Mouse (Mus musculus) ES-E14 (cell line): Measurements from ENCODE around the gene Cpb2. TPM values are rescaled to one million over a fixed set of nuclear protein-coding genes. Genes with fewer than 3 reads are reported as not detected.

Source experiments
- DNase-seq: peaks from one replicate; pipeline ENCODE4 v3.0.0-alpha.2; 2013; ENCODE audit warnings: low read depth, low spot score
- H3K27ac ChIP-seq: 2 replicates; pipeline ENCODE4 v1.5.1; 2012; ENCODE audit warnings: low read depth, mild to moderate bottlenecking, low read length, moderate library complexity, mixed read lengths; ENCODE audit not compliant: poor library complexity, insufficient read depth, severe bottlenecking
- H3K36me3 ChIP-seq: 2 replicates; pipeline ENCODE4 v1.6.1; 2012; ENCODE audit warnings: mild to moderate bottlenecking, low read length, moderate library complexity, mixed read lengths; ENCODE audit not compliant: control insufficient read depth, poor library complexity, insufficient read depth, severe bottlenecking
- H3K4me1 ChIP-seq, 2 experiments: fragments of 150-350 bp in 1 of 2; sonication (generic) in 1 of 2; 2 replicates each; pipeline ENCODE4 v1.6.1; 2012; ENCODE audit warnings: low read length in 2 of 2, mild to moderate bottlenecking in 1 of 2, mixed read lengths in 1 of 2; ENCODE audit not compliant: control insufficient read depth in 2 of 2, insufficient read depth in 2 of 2, poor library complexity in 1 of 2
- H3K4me3 ChIP-seq, 2 experiments: fragments of 150-350 bp in 1 of 2; sonication (generic) in 1 of 2; 2 replicates each; pipeline ENCODE4 v1.5.1; 2012; ENCODE audit warnings: low read length in 2 of 2, low read depth in 1 of 2, mild to moderate bottlenecking in 1 of 2, mixed read lengths in 1 of 2; ENCODE audit not compliant: insufficient read depth in 1 of 2, poor library complexity in 1 of 2, severe bottlenecking in 1 of 2
- H3K9ac ChIP-seq: 2 replicates; pipeline ENCODE4 v1.6.1; 2012; ENCODE audit warnings: low read depth, mild to moderate bottlenecking, low read length, mixed read lengths; ENCODE audit not compliant: poor library complexity, insufficient read depth, severe bottlenecking
- H3K9me3 ChIP-seq: fragments of 150-350 bp; sonication (generic); 2 replicates; pipeline ENCODE4 v1.6.1; 2012; ENCODE audit warnings: low read depth, mild to moderate bottlenecking, low read length; ENCODE audit not compliant: control insufficient read depth, insufficient read depth
- CHD2 ChIP-seq: IDR thresholded peaks from 2 replicates; pipeline ENCODE4 v1.6.1; 2014; ENCODE audit warnings: mild to moderate bottlenecking, low read depth, low read length, inconsistent platforms
- HCFC1 ChIP-seq: IDR thresholded peaks from 2 replicates; pipeline ENCODE4 v1.6.1; 2012; ENCODE audit warnings: low read length, inconsistent platforms, borderline replicate concordance; ENCODE audit not compliant: insufficient read depth
- MAFK ChIP-seq: IDR thresholded peaks from 2 replicates; pipeline ENCODE4 v1.6.1; 2014; ENCODE audit warnings: mild to moderate bottlenecking, low read depth, low read length, inconsistent platforms; ENCODE audit not compliant: insufficient read depth
- ZC3H11A ChIP-seq: IDR thresholded peaks from 2 replicates; pipeline ENCODE4 v1.6.1; 2012; ENCODE audit warnings: low read depth, mild to moderate bottlenecking, inconsistent platforms, low read length, borderline replicate concordance
- ZNF384 ChIP-seq: IDR thresholded peaks from 2 replicates; pipeline ENCODE4 v1.6.1; 2012; ENCODE audit warnings: low read depth, low read length, inconsistent platforms
- in situ Hi-C, 2 experiments: fragments of 600-800 bp; cut with MboI; formaldehyde crosslinking; loops; one replicate each; pipeline ENCODE4 v1.15.1; 2025; ENCODE audit warnings: low sequenced_read_pairs in 2 of 2, inconsistent platforms in 1 of 2; ENCODE audit not compliant: unreplicated experiment in 2 of 2
- total RNA-seq: library from RNA; depleted of rRNA; stranded (reverse); fragments of 300-350 nt; gene quantifications from 2 replicates; pipeline ENCODE4 v1.2.3, GENCODE M21; 2012

Gene Cpb2
- total RNA-seq, 1 experiment = 0.80 TPM

DNA sequence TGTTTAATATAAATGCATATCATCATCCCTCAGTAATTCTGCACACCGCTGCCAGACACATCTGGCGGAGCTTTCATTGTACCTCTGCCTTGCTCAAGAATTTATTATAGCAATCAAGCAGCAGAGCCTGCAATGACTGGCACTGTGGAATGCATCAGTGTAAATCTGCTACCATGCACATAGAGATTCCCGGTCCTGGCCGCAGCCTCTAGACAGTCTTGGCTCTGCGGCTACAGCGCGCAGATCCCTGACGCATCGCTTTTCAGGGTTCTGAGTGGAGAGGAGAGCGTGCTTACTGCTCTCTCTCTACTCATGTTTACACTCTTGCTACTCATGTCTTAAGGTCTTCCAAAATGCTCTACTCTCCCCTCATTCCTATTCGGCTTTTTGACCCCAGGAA lies 28.3 kb upstream of the Cpb2 start:
- H3K9ac ChIP-seq = no peak overlapping the region
- no peaks in the 10 kb centered on the region for H3K36me3 ChIP-seq
- H3K27ac ChIP-seq = no peak overlapping the region
- no peak for TF ChIP-seq CHD2
- TF ChIP-seq ZNF384 = no peak
- no peak for TF ChIP-seq HCFC1
- TF ChIP-seq MAFK = no peak
- in situ Hi-C loops = no loop called here
- H3K9me3 ChIP-seq = no peaks in the 10 kb centered on the region
- no peak overlapping the region for H3K4me3 ChIP-seq
- DNase-seq = no peak
- no peaks in the 10 kb centered on the region for H3K4me1 ChIP-seq

DNA sequence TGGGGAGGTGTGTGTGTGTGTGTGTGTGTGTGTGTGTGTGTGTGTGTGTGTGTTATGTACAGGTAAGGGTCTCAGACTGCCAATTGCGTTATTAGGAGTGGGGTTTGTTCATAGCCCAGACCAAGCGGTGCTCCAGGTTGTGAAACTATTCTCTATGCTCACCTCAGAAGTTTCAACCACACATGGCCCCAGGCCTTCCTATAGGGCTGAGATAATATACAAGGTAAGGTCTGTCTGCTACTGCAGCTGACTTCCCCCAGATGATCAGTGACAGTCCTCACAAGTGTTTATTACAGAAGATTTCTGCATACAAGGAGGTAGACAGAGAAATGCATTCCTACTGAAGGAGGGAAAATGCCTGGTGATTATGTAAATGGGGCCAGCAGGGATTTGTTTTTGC lies 23.2 kb upstream of the Cpb2 start:
- no peak for DNase-seq
- Histone ChIP-seq H3K36me3 (no peaks in the 10 kb centered on the region), H3K27ac (no peak overlapping the region), H3K4me1 (no peaks in the 10 kb centered on the region), H3K9me3 (no peaks in the 10 kb centered on the region), H3K9ac (no peak overlapping the region), H3K4me3 (no peak overlapping the region)
- in situ Hi-C loops = no loop called here
- no peak for TF ChIP-seq HCFC1
- no peak for TF ChIP-seq ZNF384
- TF ChIP-seq MAFK = no peak
- TF ChIP-seq ZC3H11A = no peak
- no peak for TF ChIP-seq CHD2

DNA sequence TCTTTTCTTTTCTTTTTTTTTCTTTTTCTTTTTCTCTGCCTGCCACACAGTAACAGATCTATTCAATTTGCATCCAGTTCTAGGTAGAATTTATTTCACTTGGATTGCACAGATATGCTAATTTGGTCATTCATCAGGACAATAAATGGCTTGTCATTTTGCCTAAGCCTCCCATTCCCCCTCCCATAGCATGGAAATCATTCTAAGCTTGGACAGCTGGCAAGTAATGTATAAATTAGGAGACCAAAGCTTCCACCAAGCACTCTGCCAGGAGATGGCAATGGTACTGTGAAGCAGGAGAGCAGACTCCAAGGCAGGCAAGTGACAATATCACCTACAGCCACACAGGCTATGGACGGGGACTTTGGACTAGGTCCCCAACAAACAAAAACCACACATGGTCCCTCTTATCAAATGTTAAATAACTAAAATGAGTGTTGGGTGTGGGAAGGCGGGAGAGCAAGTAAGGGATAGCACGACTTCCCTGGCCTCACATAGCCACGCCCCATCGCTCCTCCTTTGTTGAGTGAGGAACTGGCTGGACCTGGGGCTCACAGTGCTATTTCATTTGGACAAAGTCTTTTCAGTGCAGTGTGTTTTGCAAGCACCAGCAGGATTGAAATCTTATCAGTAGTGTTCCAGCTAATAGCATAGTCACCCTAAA lies 22.7 kb upstream of the Cpb2 start:
- in situ Hi-C loops = no loop called here
- TF ChIP-seq MAFK = no peak
- Histone ChIP-seq H3K9me3 (no peaks in the 10 kb centered on the region), H3K4me3 (no peak overlapping the region), H3K36me3 (no peaks in the 10 kb centered on the region), H3K27ac (no peak overlapping the region), H3K4me1 (no peaks in the 10 kb centered on the region), H3K9ac (no peak overlapping the region)
- DNase-seq = no peak

DNA sequence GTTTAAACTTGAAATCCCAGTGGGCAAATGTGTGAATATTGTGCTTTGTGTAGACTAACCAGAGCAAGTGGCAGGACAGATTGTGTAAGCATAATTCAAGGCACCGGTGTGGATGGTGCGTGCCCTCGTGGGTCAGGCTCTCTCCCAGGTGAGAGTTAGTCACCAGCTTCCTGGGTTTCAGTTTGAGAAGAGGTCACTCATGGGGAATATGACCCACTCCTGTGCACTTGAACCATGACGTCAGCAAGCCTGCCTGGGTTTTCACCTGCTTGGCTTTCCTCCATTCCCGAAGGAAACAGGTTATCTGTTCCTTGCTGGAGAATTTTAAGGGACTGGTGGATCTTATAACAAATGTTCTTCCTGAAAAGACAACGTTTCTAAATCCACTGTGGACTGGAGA lies 19.7 kb upstream of the Cpb2 start:
- Histone ChIP-seq H3K4me3 (no peak overlapping the region), H3K27ac (no peak overlapping the region), H3K4me1 (no peaks in the 10 kb centered on the region), H3K9ac (no peak overlapping the region), H3K9me3 (no peaks in the 10 kb centered on the region), H3K36me3 (no peaks in the 10 kb centered on the region)
- in situ Hi-C loops = no loop called here
- TF ChIP-seq ZNF384 (no peak), ZC3H11A (no peak), HCFC1 (no peak), MAFK (no peak), CHD2 (no peak)
- DNase-seq = no peak

DNA sequence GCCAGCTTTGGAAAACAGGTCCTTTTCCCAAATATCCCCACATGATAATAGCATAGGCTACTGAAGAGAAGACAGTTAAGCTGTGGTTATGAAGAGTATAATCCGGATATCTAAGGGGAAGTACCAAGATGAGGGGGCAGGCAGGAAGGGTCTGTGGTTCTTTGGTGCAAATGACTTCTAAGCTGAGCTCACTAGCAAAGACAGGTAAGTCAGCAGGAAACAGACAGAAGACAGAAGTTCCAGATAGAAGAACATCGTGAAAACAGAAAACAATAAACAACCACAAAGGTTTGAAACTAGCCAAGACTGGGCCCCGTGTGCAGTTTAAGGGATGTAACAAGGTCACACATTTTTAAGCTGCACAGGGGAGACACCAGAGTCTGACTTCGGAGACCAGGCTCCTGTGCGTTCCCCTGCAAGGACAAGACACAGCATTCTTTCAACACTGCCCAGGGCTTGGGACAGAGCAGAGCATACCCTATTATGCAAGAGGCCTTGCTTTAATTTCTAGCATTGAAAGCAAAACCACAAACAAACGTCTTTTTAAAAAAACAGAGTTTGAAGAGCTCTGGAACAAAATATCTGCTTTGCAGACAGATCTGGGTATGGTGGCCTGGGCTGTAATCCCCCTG lies 14.5 kb upstream of the Cpb2 start:
- Histone ChIP-seq H3K4me3 (no peak overlapping the region), H3K9ac (no peak overlapping the region), H3K9me3 (no peaks in the 10 kb centered on the region), H3K4me1 (no peaks in the 10 kb centered on the region), H3K27ac (no peak overlapping the region), H3K36me3 (no peaks in the 10 kb centered on the region)
- TF ChIP-seq ZC3H11A = no peak
- TF ChIP-seq HCFC1 = no peak
- TF ChIP-seq MAFK = no peak
- TF ChIP-seq CHD2 = no peak
- TF ChIP-seq ZNF384 = no peak
- in situ Hi-C loops = no loop called here
- DNase-seq = no peak
